Mouse (Mus musculus) ES-Bruce4 (cell line): ENCODE measurements at regions not wholly inside any gene's neighbourhood (a gene's known extent, or its start where the extent isn't known, plus 50 kb on each side); places are given as distances from the start of the nearest gene placed in this dataset.

Experiments
- H3K27ac ChIP-seq: 2 replicates; pipeline ENCODE4 v1.5.1; 2012; ENCODE audit warnings: low read length, inconsistent platforms; ENCODE audit not compliant: insufficient read depth
- H3K27me3 ChIP-seq: 2 replicates; pipeline ENCODE4 v1.6.1; 2012; ENCODE audit warnings: mild to moderate bottlenecking, low read length, inconsistent platforms; ENCODE audit not compliant: control insufficient read depth, poor library complexity, insufficient read depth, severe bottlenecking
- H3K36me3 ChIP-seq: 2 replicates; pipeline ENCODE4 v1.6.1; 2012; ENCODE audit warnings: inconsistent platforms, mild to moderate bottlenecking, low read length, moderate library complexity; ENCODE audit not compliant: control insufficient read depth, poor library complexity, insufficient read depth, severe bottlenecking
- H3K4me1 ChIP-seq: one replicate; pipeline ENCODE4 v1.8.1; 2011; ENCODE audit warnings: low read length; ENCODE audit not compliant: control insufficient read depth, insufficient read depth
- H3K4me3 ChIP-seq: 2 replicates; pipeline ENCODE4 v1.5.1; 2011; ENCODE audit warnings: low read depth, mild to moderate bottlenecking, low read length
- H3K9ac ChIP-seq: 2 replicates; pipeline ENCODE4 v1.6.1; 2012; ENCODE audit warnings: low read depth, mild to moderate bottlenecking, inconsistent platforms; ENCODE audit not compliant: poor library complexity, severe bottlenecking
- H3K9me3 ChIP-seq: replicated peaks from 2 replicates; pipeline ENCODE4 v1.6.1; 2012; ENCODE audit warnings: mild to moderate bottlenecking, low read length, inconsistent platforms; ENCODE audit not compliant: control insufficient read depth, poor library complexity, insufficient read depth, severe bottlenecking
- CTCF ChIP-seq: IDR thresholded peaks from one replicate; pipeline ENCODE4 v1.8.1; 2011; ENCODE audit warnings: low read depth, low read length
- EP300 ChIP-seq: IDR thresholded peaks from 2 replicates; pipeline ENCODE4 v1.6.1; 2011; ENCODE audit warnings: low read depth, low read length; ENCODE audit not compliant: insufficient read depth
- POLR2A ChIP-seq: IDR thresholded peaks from one replicate; pipeline ENCODE4 v1.8.1; 2011; ENCODE audit warnings: low read length; ENCODE audit not compliant: insufficient read depth

DNA sequence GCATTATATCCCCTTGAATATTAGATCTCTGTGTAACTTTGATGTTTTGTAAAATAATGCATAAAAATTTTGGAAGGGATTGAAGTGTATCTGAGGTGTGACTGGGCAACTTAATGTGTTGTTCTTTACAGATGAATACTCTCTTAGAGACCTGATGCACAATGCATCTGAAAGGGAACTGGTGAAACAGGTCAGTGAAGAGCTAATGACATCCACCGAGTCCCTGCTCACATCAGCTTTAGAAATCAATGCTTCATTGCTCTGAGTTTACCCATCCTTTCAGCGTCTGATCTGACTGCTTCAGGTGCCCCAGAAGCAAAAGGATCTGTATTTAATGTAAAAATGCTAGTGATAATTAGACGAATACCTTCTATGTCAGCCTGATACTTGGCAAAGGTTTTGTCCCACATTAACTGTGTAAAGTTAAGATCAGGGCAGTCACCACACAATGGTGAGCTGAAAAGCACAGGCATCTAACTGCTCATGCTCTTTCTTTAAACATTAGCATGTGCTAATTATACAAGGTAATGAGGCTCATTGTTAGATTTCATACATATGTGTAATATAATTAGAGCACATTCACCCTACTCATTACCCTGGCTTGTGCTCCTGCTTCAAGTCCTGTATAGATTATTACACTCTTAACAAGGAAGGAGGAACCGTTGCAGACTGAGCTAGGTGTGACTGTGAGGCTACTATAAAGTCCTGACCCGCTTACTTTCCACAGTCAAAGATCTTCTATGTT, 204.6 kb upstream of the Tlr4 start:
- Histone ChIP-seq H3K27ac (no peak overlapping the region), H3K27me3 (no peaks in the 10 kb centered on the region), H3K4me1 (no peaks in the 10 kb centered on the region), H3K9ac (no peak overlapping the region), H3K36me3 (no peaks in the 10 kb centered on the region), H3K4me3 (no peak overlapping the region), H3K9me3 (no peaks in the 10 kb centered on the region)
- TF ChIP-seq EP300 (no peak), CTCF (no peak), POLR2A (no peak)

DNA sequence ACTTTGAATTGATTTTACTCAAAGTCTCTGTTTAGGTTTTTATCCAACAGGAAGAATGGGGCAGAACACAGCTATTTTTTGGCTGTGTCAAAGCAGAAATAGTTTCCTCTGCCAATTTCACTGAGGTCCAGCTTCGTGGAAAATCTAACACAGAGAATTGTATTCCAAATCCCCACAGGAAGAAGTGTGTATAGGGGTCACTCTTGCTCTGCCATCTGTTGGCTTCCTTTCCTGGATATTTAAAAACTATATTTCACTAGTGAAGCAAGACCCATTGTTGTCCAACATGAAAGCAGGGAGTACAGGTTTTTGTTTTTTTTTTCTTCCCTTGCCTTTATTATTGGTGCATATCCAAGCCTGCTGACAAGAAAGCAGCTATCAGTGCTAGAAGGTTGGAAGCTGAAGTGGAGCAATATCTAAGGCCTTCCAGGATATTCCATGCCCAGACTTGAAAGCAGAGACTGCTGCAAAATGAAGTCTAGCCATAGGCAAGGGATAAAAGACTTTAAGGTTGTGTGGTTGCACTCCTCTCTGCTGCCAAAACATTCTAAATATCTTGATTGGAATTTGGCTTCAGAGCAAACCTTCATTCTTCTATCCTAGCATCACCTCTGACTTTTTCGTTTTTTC, 208.5 kb upstream of the Tlr4 start:
- Histone ChIP-seq H3K9ac (no peak overlapping the region), H3K9me3 (no peaks in the 10 kb centered on the region), H3K27ac (no peak overlapping the region), H3K4me3 (no peak overlapping the region), H3K4me1 (no peaks in the 10 kb centered on the region), H3K36me3 (no peaks in the 10 kb centered on the region), H3K27me3 (no peaks in the 10 kb centered on the region)
- no peak for TF ChIP-seq POLR2A
- TF ChIP-seq EP300: no peak
- no peak for TF ChIP-seq CTCF

DNA sequence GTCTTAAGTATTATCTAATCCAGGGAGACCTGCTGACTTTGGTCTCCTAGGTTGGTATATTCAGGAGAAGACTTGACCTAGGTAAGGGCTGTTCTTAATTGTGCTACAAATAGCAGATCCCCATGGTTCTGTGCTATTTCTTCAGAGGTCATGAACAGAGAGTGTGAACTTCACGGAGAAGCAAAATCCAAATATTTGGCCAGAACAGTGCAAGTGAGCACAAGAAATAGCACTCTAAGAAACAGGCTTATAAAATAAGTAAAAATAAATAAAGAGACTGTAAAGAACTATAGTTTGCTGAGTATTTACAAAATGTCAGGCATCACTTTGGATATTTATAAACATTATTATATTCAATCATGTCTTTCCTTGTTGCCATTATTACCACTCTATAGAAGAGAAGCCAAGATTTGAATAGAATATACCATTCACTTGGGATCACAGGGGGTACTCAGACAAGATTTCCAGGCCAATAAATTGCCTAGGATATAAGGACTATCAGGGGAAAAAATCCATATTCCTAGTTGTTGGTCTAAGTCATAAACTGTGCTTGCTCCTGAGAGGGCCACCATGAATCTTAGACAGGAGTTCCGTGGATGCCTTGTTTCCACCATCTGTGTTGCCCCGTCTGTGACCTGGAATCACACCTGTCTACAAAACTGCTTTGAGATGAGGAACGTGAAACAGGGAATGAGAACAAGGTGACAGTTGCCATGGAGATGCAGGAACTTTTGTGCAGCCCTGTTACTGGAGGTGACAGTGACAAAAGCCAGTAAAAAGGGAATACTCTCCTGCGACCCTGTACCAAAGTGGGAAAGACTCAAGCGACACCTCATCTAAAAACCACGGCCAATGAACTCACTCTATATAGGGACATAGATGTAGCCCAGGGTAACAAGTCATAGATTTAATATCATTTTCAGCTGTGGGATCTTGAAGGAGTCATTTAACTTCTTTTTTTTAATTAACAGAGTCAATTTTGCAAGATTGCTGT, 209.3 kb upstream of the Tlr4 start:
- H3K4me3 ChIP-seq: no peak overlapping the region
- H3K27ac ChIP-seq: no peak overlapping the region
- TF ChIP-seq CTCF: no peak
- TF ChIP-seq POLR2A: no peak
- no peak for TF ChIP-seq EP300
- H3K9me3 ChIP-seq: no peaks in the 10 kb centered on the region
- no peaks in the 10 kb centered on the region for H3K4me1 ChIP-seq
- no peak overlapping the region for H3K9ac ChIP-seq
- no peaks in the 10 kb centered on the region for H3K36me3 ChIP-seq
- H3K27me3 ChIP-seq: no peaks in the 10 kb centered on the region

DNA sequence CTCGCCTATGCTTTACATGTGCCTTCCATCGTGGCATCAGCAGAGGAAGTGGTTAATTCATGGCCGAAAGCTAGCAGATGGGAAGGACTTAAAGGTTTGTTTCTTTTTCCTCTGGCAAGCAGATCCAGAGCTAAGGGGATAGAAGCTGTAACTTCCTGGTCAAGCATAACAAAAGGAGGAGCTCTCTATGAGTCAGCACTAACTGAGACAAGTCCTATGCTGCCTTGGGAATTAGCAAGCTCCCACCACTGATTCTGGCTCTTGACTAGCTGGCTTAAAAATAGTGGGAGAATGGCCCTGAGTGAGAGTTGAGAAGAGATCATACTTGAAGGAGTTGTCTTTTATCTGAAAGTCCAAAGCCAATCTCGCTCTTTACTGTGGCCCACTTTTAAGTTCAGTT, 210.3 kb upstream of the Tlr4 start:
- no peak overlapping the region for H3K4me3 ChIP-seq
- H3K9me3 ChIP-seq: no peaks in the 10 kb centered on the region
- H3K9ac ChIP-seq: no peak overlapping the region
- TF ChIP-seq CTCF (no peak), POLR2A (no peak), EP300 (no peak)
- H3K27me3 ChIP-seq: no peaks in the 10 kb centered on the region
- H3K27ac ChIP-seq: no peak overlapping the region
- no peaks in the 10 kb centered on the region for H3K36me3 ChIP-seq
- no peaks in the 10 kb centered on the region for H3K4me1 ChIP-seq

DNA sequence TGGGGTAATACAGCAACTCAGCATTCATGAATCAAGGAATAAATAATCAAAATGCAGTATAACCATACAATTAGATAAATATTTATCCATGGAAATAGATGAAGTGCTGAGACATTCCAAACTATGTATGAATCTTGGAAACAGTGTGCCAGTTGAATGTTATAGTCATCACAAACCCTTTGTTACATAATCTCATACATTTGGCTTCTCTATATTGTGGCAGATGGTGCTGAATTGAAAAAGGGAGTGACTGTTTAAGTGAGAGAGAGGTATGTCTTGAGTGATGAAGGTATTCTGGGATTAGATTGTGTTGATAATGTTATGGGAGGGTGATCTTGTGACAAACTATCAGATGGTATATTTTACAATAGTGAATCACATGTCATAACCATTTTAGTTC, 200.4 kb upstream of the Astn2 start:
- H3K4me3 ChIP-seq: no peak overlapping the region
- no peaks in the 10 kb centered on the region for H3K9me3 ChIP-seq
- H3K27ac ChIP-seq: no peak overlapping the region
- H3K9ac ChIP-seq: no peak overlapping the region
- no peak for TF ChIP-seq CTCF
- no peak for TF ChIP-seq EP300
- no peak for TF ChIP-seq POLR2A
- no peaks in the 10 kb centered on the region for H3K27me3 ChIP-seq
- H3K4me1 ChIP-seq: no peaks in the 10 kb centered on the region
- no peaks in the 10 kb centered on the region for H3K36me3 ChIP-seq

DNA sequence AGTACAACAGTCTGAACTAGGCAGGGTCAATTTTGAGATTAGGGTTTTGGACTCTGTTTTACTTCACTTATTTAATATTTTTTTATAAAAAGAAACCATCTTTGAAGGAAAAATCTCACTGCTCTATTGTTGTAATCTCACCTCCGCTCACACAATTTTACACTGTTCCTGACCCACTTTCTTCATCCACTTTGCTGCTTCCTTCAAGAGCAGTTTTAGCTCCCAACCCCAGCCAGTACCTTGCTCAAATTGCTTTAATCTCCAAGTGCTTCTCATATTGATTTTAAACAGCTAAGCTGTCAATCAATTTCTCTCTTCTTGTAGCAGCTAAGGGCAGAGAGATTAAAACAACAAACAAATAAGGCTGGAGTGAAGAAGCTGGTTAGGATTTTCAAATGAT, 194.3 kb upstream of the Astn2 start:
- TF ChIP-seq EP300 (no peak), POLR2A (no peak), CTCF (no peak)

More for the DNA sequence above, 194.3 kb upstream of the Astn2 start:
- Histone ChIP-seq H3K4me3 (no peak overlapping the region), H3K27me3 (no peaks in the 10 kb centered on the region), H3K36me3 (no peaks in the 10 kb centered on the region), H3K4me1 (no peaks in the 10 kb centered on the region), H3K27ac (no peak overlapping the region), H3K9me3 (no peaks in the 10 kb centered on the region), H3K9ac (no peak overlapping the region)
